Mouse (Mus musculus): ENCODE results near the gene Lipe. TPM values are rescaled to one million over a fixed set of nuclear protein-coding genes. Genes with fewer than 3 reads are reported as not detected.
"Not testable (repeated sequence)": the region's sequence is repeated elsewhere in the genome, so short reads cannot be mapped to it uniquely, and the experiment has no call there.

The Lipe gene
- polyA plus RNA-seq, 1 experiment = 35.0 TPM

DNA sequence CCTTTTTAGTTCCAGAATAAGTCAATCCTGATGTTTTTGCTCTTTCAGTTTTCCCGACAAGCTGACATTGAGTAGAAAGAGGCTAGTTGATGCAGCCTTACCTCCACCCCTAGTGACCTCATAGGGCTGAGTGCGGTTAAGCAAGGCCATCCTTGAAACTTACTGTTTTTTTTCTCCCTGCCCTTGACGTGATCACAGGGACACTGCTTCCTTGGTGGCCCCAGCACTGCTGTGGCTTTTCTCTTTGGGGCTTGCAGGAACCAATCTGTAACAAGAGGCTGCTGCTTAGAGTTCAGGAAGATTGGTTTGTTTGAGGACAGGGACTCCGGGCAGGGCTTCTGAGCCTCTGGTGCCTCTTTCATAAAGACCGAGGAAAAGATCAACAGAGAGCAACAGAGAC is 3.5 kb upstream of the Lipe start:
- 81% methylated on average over 5 of the region's 5 CpGs for WGBS
- DNase-seq (ENCODE audit: low read depth in 1 of 2, low spot score in 2 of 2) = no peak
- no peak for TF ChIP-seq POLR2A (IDR thresholded peaks at IDR 0.05; ENCODE audit: low read depth, low read length)
- no peak for TF ChIP-seq CTCF (IDR thresholded peaks at IDR 0.05; ENCODE audit: extremely low read depth, insufficient read depth, insufficient read length, insufficient replicate concordance)

DNA sequence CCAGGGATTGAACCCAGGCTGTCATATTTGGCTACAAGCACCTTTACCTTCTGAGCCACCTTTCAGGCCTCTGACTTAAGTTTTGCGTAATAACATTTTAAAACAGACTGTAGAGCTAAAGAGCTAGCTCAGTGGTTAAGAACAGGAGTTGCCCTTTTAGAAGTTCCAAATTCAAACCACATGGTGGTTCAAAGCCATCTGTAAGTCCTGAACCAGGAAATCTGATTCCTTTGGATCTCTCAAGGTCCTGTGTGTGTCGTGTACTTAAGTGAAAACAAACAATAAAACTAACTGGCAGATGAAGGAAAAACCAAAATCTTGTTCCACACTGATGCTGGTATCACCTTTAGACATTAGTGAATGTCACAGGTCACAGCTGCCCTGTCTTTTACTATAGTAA is 3.0 kb upstream of the Lipe start:
- TF ChIP-seq CTCF (IDR thresholded peaks at IDR 0.05; ENCODE audit: extremely low read depth, insufficient read depth, insufficient read length, insufficient replicate concordance) (no peak), POLR2A (IDR thresholded peaks at IDR 0.05; ENCODE audit: low read depth, low read length) (no peak)
- WGBS = 93% methylated on average over 2 of the region's 2 CpGs

More for the DNA sequence above, 3.5 kb upstream of the Lipe start:
- H3K27ac ChIP-seq (ENCODE audit: insufficient read depth, low read length) = no peak overlapping the region
- no peaks in the 10 kb centered on the region for H3K27me3 ChIP-seq (ENCODE audit: control insufficient read depth, insufficient read depth, low read length)
- H3K4me1 ChIP-seq (ENCODE audit: control insufficient read depth, insufficient read depth, insufficient read length) = no peaks in the 10 kb centered on the region
- no peak overlapping the region for H3K4me3 ChIP-seq (ENCODE audit: extremely low read depth, insufficient read depth, insufficient read length)
- no peaks in the 10 kb centered on the region for H3K36me3 ChIP-seq (ENCODE audit: control insufficient read depth, insufficient read depth, low read length)

DNA sequence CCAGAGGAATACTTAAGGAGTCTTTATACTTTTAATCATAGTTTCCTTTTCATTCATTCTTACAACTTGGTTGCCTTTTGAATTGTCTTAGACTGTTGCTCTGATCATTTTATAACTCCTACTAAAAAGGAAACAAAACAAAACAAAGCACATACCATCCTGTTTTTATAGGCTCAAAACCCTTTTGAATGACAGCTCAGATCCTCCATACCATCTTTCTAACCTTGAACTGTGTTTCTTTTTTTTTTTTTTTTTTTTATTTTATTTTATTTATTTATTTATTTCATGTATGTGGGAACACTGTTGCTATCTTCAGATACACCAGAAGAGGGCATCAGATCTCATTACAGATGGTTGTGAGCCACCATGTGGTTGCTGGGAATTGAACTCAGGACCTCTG is 518 bp upstream of the Lipe start:
- DNase-seq (ENCODE audit: low read depth in 1 of 2, low spot score in 2 of 2); H3K4me3 ChIP-seq (ENCODE audit: extremely low read depth, insufficient read depth, insufficient read length); H3K27me3 ChIP-seq (ENCODE audit: control insufficient read depth, insufficient read depth, low read length); H3K27ac ChIP-seq (ENCODE audit: insufficient read depth, low read length); H3K36me3 ChIP-seq (ENCODE audit: control insufficient read depth, insufficient read depth, low read length); H3K4me1 ChIP-seq (ENCODE audit: control insufficient read depth, insufficient read depth, insufficient read length): not testable (repeated sequence)

More for the DNA sequence above, 3.0 kb upstream of the Lipe start:
- no peak overlapping the region for H3K4me3 ChIP-seq (ENCODE audit: extremely low read depth, insufficient read depth, insufficient read length)
- no peaks in the 10 kb centered on the region for H3K36me3 ChIP-seq (ENCODE audit: control insufficient read depth, insufficient read depth, low read length)
- H3K27me3 ChIP-seq (ENCODE audit: control insufficient read depth, insufficient read depth, low read length) = no peaks in the 10 kb centered on the region
- H3K27ac ChIP-seq (ENCODE audit: insufficient read depth, low read length) = no peak overlapping the region
- no peak for DNase-seq (ENCODE audit: low read depth in 1 of 2, low spot score in 2 of 2)
- no peaks in the 10 kb centered on the region for H3K4me1 ChIP-seq (ENCODE audit: control insufficient read depth, insufficient read depth, insufficient read length)

DNA sequence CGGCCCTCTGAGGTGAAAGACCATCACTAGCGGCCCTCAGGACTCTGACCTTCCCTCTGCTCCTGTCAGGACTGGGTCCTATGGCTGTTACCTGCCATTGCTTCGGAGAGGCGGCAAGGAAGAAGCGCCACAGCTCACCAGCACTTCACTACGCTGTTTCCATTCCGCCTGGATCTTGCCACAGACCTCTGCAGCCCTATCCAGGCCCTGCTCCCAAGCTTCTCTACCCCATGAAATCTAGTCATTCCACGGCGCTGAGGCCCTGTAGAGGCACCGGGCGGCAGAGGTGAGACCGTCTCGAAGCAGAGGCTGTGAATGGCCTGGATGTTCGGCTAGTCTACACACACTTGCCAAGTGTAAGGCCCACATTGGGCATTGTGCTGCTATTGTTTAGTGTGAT is 1.9 kb downstream of the Lipe start:
- Histone ChIP-seq H3K27me3 (ENCODE audit: control insufficient read depth, insufficient read depth, low read length) (no peaks in the 10 kb centered on the region), H3K36me3 (ENCODE audit: control insufficient read depth, insufficient read depth, low read length) (no peaks in the 10 kb centered on the region), H3K4me3 (ENCODE audit: extremely low read depth, insufficient read depth, insufficient read length) (peak overlapping the region; percentile 31; the same call in 1 of the 2 replicates), H3K4me1 (ENCODE audit: control insufficient read depth, insufficient read depth, insufficient read length) (peaks cover 11% of the 10 kb centered on the region; the same call in 1 of the 2 replicates), H3K27ac (ENCODE audit: insufficient read depth, low read length) (no peak overlapping the region)
- WGBS = 94% methylated on average over 14 of the region's 14 CpGs
- no peak for TF ChIP-seq POLR2A (IDR thresholded peaks at IDR 0.05; ENCODE audit: low read depth, low read length)
- TF ChIP-seq CTCF (IDR thresholded peaks at IDR 0.05; ENCODE audit: extremely low read depth, insufficient read depth, insufficient read length, insufficient replicate concordance) = no peak
- no peak for DNase-seq (ENCODE audit: low read depth in 1 of 2, low spot score in 2 of 2)

- peak; percentile 87 to 88 for DNase-seq (ENCODE audit: low read depth in 1 of 2, low spot score in 2 of 2)
- no peaks in the 10 kb centered on the region for H3K36me3 ChIP-seq (ENCODE audit: control insufficient read depth, insufficient read depth, low read length)
- WGBS = 6% methylated on average over 52 of the region's 52 CpGs
Measured at GRCm38 (mm10) chr7:25395558-25396521, 2.7 kb downstream of the Lipe start.

GRCm38 (mm10) chr7:25395186-25395557 is 3.3 kb downstream of the Lipe start:
- under 1% methylated on average over 22 of the region's 22 CpGs for WGBS
- H3K4me1 ChIP-seq (ENCODE audit: control insufficient read depth, insufficient read depth, insufficient read length) = peaks cover 11% of the 10 kb centered on the region; the same call in 1 of the 2 replicates
- peak overlapping the region; percentile 77 for H3K4me3 ChIP-seq (ENCODE audit: extremely low read depth, insufficient read depth, insufficient read length)
- peak; percentile 25 to 26 for DNase-seq (ENCODE audit: low read depth in 1 of 2, low spot score in 2 of 2)
- no peaks in the 10 kb centered on the region for H3K36me3 ChIP-seq (ENCODE audit: control insufficient read depth, insufficient read depth, low read length)
- H3K27ac ChIP-seq (ENCODE audit: insufficient read depth, low read length) = peak overlapping the region; percentile 85
- no peaks in the 10 kb centered on the region for H3K27me3 ChIP-seq (ENCODE audit: control insufficient read depth, insufficient read depth, low read length)
- TF ChIP-seq POLR2A (IDR thresholded peaks at IDR 0.05; ENCODE audit: low read depth, low read length) (no peak), CTCF (IDR thresholded peaks at IDR 0.05; ENCODE audit: extremely low read depth, insufficient read depth, insufficient read length, insufficient replicate concordance) (no peak)

More at GRCm38 (mm10) chr7:25395558-25396521, 2.7 kb downstream of the Lipe start:
- peak overlapping the region; percentile 85 for H3K27ac ChIP-seq (ENCODE audit: insufficient read depth, low read length)
- peak overlapping the region; percentile 77 for H3K4me3 ChIP-seq (ENCODE audit: extremely low read depth, insufficient read depth, insufficient read length)
- no peaks in the 10 kb centered on the region for H3K27me3 ChIP-seq (ENCODE audit: control insufficient read depth, insufficient read depth, low read length)
- TF ChIP-seq POLR2A (IDR thresholded peaks at IDR 0.05; ENCODE audit: low read depth, low read length) (no peak), CTCF (IDR thresholded peaks at IDR 0.05; ENCODE audit: extremely low read depth, insufficient read depth, insufficient read length, insufficient replicate concordance) (no peak)
- H3K4me1 ChIP-seq (ENCODE audit: control insufficient read depth, insufficient read depth, insufficient read length) = peaks cover 11% of the 10 kb centered on the region; the same call in 1 of the 2 replicates

DNA sequence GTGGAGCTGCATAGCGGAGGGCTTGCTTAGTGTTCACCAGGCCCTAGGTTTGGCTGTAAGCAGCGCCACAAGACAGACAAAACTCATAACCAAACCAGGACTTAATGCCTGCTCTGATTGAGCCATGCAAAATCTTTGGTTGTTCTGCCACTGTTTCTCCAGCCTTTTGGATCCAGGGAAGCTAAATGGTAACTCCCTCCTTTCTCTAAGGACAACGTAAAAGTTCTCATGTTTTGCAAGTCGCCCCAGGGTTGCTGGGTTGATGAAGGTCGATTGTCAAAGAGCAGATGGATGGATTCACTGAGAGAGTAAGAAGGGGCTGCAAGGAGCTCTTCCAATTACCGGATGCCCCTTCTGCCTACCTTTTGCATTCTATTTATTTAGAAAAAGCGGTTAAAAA is 3.8 kb downstream of the Lipe start:
- DNase-seq (ENCODE audit: low read depth in 1 of 2, low spot score in 2 of 2) = no peak
- TF ChIP-seq POLR2A (IDR thresholded peaks at IDR 0.05; ENCODE audit: low read depth, low read length) (no peak), CTCF (IDR thresholded peaks at IDR 0.05; ENCODE audit: extremely low read depth, insufficient read depth, insufficient read length, insufficient replicate concordance) (no peak)
- H3K36me3 ChIP-seq (ENCODE audit: control insufficient read depth, insufficient read depth, low read length) = no peaks in the 10 kb centered on the region
- WGBS = 17% methylated on average over 7 of the region's 7 CpGs
- peak overlapping the region; percentile 85 for H3K27ac ChIP-seq (ENCODE audit: insufficient read depth, low read length)
- H3K4me3 ChIP-seq (ENCODE audit: extremely low read depth, insufficient read depth, insufficient read length) = peak overlapping the region; percentile 77
- H3K4me1 ChIP-seq (ENCODE audit: control insufficient read depth, insufficient read depth, insufficient read length) = peaks cover 11% of the 10 kb centered on the region; the same call in 1 of the 2 replicates
- H3K27me3 ChIP-seq (ENCODE audit: control insufficient read depth, insufficient read depth, low read length) = no peaks in the 10 kb centered on the region
